Mouse (Mus musculus) inflammation-experienced regulatory T-cells (primary cell): ENCODE data around the gene Lsm12. TPM values are rescaled to one million over a fixed set of nuclear protein-coding genes. Genes with fewer than 3 reads are reported as not detected.

Source experiments
- polyA plus RNA-seq, 2 experiments: library from polyadenylated mRNA; unstranded; fragments of 100-300 nt; shearing (Covaris generic); gene quantifications; one replicate each; pipeline ENCODE4 v1.2.1; 2017

Lsm12 gene
- polyA plus RNA-seq = 10 to 100 TPM; 47.6 to 52.8 TPM

DNA sequence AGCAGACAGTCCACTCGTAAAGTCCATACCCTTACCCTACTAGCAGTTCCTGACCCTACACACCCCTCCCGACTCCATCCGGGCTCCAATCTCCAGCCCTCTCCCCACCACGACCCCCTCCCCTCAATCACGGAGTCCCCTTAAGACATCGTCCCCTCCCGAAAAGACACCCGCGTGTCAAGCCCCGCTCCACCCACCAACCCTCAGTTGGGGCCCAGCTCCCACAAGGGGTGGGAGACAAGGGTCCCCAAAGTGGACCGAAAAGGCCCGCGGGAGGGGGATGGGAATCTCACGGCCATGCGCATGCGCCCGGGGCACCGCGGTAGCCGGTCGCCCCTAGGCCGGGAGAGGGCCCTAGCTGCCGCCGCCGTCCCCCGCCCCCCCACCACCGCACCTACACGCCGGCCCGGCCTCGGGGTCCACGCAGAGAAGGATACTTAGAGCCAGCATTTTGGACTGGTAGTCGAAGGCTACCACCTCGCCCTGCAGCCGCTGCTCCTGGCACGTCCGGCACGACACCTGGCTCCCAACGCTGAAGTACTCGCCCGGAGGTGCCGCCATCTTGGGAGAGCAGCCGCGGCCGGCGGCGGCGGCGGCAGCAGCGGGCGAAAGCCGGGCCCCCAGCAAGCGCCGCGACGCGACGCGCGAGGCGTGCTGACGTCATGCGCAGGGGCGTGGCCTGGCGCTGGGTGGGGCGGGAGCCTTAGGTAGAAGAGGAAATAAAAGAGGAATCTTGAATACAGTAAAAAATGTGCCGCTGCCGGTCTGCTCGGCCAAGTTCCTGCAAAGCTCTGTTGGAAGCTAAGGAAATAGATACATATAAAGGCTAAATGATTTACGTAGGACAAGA lies at the start of gene Lsm12:
Gene Lsm12 (minus strand): TSS at position 651 of the 850 bp plus-strand sequence.

DNA sequence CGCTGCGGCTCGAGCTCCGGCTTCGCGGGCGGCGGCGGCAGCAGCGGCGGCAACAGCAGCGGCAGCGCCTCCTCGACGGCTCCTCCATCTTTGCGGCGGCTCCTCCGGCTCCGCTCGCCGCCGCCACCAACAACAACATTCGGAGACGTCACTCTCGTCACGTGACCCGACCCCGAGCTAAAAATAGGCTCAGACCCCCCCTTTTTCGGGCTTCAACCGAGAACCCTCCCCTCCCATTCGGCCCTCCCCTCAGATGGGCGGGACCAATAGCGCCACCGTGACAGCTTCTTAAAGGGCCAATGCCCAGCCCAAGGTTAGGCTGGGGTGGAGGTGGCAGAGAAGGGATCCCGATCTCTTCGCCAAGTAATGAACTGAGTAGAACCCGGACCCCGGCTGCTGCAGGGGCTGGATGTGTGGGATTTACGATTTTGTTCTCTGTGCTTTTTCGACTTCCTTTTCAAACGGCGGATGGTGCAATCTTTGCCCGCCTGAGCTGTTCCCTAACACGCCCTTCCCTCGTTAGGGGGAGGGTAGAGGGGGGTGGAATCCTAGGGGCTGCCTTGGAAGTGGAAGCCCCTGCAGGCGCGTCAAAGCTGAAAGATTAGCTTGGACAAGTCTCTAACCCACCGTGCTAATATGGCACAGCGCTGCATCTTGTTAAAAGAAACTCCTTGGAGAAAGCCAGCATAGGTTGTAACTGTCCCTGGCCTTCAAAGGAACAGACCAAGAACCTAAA lies 45.1 kb upstream of the Lsm12 start, which contains the start of gene Hdac5:
Gene Hdac5 (minus strand): TSS at position 161 of the 736 bp plus-strand sequence.

DNA sequence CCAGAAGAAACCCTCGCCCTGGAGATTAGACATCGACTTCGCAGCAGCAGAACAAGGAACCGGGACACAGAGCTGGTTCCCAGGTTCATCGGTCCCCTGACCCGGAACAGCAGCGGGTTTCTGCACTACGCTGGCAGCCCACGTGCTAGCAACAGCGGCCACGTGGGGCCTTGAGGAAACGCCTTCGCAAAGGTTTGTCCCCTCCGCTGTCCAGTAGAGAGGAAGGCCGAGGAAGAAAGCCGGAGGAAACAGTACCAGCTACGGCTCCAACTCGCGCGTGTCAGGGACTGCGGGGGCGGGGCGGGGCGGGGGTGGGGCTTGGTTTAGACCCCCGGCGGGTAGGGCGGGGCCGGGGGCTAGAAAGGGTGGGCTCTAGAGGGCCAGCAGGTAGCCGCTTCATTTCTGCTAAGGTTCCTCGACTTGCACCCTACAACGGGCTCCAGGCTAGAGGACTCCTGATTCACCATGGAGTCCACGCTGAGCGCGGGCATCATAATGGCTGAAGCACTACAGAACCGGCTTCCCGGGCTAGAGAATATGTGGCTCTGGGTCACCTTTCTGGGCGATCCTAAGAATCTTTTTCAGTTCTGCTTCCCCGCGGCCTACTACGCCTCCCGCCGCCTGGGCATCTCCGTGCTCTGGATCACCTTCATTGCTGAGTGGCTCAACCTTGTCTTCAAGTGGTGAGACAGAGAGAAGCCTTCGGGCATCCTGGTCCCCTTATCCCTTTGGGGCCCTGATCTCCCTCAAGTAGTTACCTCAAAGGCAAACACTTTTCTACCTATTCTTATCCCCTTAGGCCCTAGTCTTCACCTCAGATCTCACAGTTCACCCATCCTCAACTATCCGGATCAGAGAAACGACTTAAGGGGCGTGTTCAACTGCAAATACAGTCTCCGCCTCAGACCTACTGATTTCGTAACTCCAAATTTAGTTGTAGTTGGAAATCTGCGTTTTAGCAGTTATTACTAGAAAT lies 4.7 kb upstream of the Lsm12 start, which contains the start of gene G6pc3:
Gene G6pc3 (plus strand): TSS at position 160 of the 976 bp plus-strand sequence.

DNA sequence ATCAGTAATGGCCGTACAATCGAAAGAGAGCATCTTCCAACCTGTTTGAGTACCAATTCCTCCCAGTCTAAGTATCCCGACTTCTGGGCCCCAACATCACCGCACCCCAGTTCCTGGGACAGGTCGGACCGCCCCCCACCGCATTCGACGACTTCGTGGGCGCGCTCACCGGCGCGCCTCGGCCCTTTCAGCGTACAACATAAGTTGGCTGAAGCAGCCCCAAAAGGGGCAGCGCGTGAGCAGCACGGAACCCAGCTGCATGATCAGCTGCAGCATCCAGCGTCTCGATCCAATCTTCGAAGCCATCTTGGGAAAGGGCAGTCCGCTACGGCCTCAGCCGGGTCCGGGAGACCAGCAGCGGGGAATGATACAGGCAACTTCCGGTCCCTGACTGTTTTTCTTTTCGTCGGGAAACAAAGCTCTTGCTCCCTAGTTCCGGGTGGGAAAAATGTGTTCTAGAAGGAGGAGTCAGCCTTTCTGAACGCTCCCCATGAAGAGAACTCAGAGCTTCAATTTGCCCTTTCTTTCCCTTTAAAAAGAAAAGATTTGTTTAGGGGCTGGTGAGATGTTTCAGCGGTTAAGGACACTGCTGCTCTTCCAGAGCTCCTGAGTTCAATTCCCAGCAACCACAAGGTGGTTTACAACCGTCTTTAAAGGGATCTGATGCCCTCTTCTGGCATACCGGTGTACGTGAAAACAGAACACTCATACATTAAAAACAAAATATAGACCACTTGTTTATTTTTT lies 28.9 kb downstream of the Lsm12 start, which contains the start of gene Tmem101:
Gene Tmem101 (minus strand): TSS at position 366 of the 747 bp plus-strand sequence.

DNA sequence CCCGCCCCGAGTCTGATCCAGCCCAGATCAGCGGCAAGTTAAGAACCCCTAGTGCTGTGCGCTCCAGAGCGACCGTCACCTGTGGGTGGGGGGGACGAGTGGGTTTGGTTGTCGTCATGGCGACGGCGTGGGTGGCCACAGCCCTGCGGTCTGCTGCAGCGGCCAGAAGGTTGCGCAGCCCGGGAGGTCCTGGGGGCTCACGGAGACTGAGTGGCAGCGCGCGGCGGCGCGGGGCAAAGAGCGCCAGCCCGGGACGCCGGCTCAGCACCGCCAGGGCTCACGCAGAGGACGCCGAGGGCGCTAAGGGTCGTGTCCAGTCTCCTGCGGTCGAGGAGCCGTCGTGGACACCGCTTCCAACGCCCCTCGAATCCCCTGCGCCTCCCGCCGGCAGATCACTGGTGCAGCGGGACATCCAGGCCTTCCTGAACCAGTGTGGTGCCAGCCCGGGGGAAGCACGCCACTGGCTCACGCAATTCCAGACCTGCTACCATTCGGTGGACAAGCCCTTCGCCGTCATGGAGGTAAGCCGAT lies 39.6 kb downstream of the Lsm12 start, which contains the start of gene Nags:
Gene Nags (plus strand): TSS at position 43 of the 531 bp plus-strand sequence.

Other genes starting within 250 kb of the Lsm12 start
- gene Sost, start 218.3 kb downstream of the Lsm12 start, polyA plus RNA-seq = not detected
- not detected for gene Cfap97d1, start 201.0 kb downstream of the Lsm12 start, polyA plus RNA-seq
- gene Dusp3, start 198.3 kb downstream of the Lsm12 start, polyA plus RNA-seq = 1 to 10 TPM in 1 of 2 experiments, under 1 TPM in 1; 0.40 to 1.2 TPM
- gene Mpp3, start 156.8 kb downstream of the Lsm12 start, polyA plus RNA-seq = under 1 TPM in 1 of 2 experiments, not detected in 1; 0.73 TPM
- gene Cd300lg, start 143.8 kb downstream of the Lsm12 start, polyA plus RNA-seq = under 1 TPM in 1 of 2 experiments, not detected in 1; 0.93 TPM
- 1 to 10 TPM; 3.1 to 4.8 TPM for gene Mpp2, start 96.8 kb downstream of the Lsm12 start, polyA plus RNA-seq
- not detected for gene Ppy, start 84.0 kb downstream of the Lsm12 start, polyA plus RNA-seq
- not detected for gene Pyy, start 77.5 kb downstream of the Lsm12 start, polyA plus RNA-seq
- gene Nags, start 39.8 kb downstream of the Lsm12 start, polyA plus RNA-seq = under 1 TPM in 1 of 2 experiments, not detected in 1; 0.89 TPM
- 10 to 100 TPM in 1 of 2 experiments, 1 to 10 TPM in 1; 7.5 to 12.3 TPM for gene Tmem101, start 28.9 kb downstream of the Lsm12 start, polyA plus RNA-seq
- gene G6pc3, start 4.3 kb upstream of the Lsm12 start, polyA plus RNA-seq = 10 to 100 TPM; 37.7 to 48.2 TPM
- 10 to 100 TPM; 21.2 to 52.7 TPM for gene Hdac5, start 44.9 kb upstream of the Lsm12 start, polyA plus RNA-seq
- gene BC030867, start 63.6 kb upstream of the Lsm12 start, polyA plus RNA-seq = 1 to 10 TPM in 1 of 2 experiments, under 1 TPM in 1; 0.36 to 1.0 TPM
- gene Asb16, start 83.4 kb upstream of the Lsm12 start, polyA plus RNA-seq = not detected
- gene Tmub2, start 99.6 kb upstream of the Lsm12 start, polyA plus RNA-seq = 10 to 100 TPM; 58.4 to 59.3 TPM
- 10 to 100 TPM; 14.7 to 17.3 TPM for gene Atxn7l3, start 111.3 kb upstream of the Lsm12 start, polyA plus RNA-seq
- 100 to 1,000 TPM; 122 to 151 TPM for gene Ubtf, start 134.4 kb upstream of the Lsm12 start, polyA plus RNA-seq
- under 1 TPM in 1 of 2 experiments, not detected in 1; 0.13 TPM for gene Slc4a1, start 180.9 kb upstream of the Lsm12 start, polyA plus RNA-seq
- gene Rundc3a, start 208.1 kb upstream of the Lsm12 start, polyA plus RNA-seq = 10 to 100 TPM; 15.9 to 27.0 TPM
- 10 to 100 TPM; 72.9 to 85.5 TPM for gene Slc25a39, start 222.7 kb upstream of the Lsm12 start, polyA plus RNA-seq
- gene Grn, start 245.0 kb upstream of the Lsm12 start, polyA plus RNA-seq = 10 to 100 TPM; 43.3 to 59.5 TPM